Mouse (Mus musculus): ENCODE measurements around the gene Gcdh. TPM values are rescaled to one million over a fixed set of nuclear protein-coding genes. Genes with fewer than 3 reads are reported as not detected.

The Gcdh gene
- 10 to 100 TPM; 24.0 to 27.5 TPM for total RNA-seq (2023)

DNA sequence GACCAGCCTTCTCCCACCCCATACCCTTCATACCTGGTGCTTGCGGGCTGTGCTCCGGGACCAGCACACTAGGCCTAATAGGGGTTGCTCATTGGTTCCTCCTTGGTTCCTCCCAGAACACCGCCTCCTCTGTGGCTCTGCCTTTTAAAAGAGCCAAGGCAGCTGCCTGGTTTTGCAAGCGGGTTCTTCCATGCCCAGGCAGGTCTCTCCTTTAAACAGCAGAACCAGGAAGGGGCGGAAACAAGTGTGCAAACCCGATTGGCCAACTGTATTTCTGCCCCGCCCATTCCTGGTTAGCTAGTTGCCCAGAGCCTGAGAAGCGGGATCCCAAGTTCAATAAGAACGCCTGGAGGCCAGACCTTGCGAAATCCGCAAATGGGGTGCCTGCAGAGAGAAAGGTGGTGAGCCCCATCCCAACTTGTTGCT, at the start of gene Gcdh:
Gene Gcdh, minus strand, starts transcription at position 213 of the 426 bp plus-strand sequence.

GRCm38 (mm10) chr8:84936962-84937546, 43.3 kb upstream of the Gcdh start, which contains the start of gene Mast1:
Gene Mast1, minus strand, starts transcription at chr8:84937359.

GRCm38 (mm10) chr8:84908421-84909161, 14.9 kb upstream of the Gcdh start, which contains the start of gene Dnase2a:
Gene Dnase2a, plus strand, starts transcription at chr8:84908560.

GRCm38 (mm10) chr8:84901752-84902151, 8.0 kb upstream of the Gcdh start, which contains the start of gene Klf1:
Gene Klf1, plus strand, starts transcription at chr8:84901928.

GRCm38 (mm10) chr8:84871376-84872308, 22.1 kb downstream of the Gcdh start, which contains the start of gene Syce2:
Gene Syce2, plus strand, starts transcription at chr8:84872111.

DNA sequence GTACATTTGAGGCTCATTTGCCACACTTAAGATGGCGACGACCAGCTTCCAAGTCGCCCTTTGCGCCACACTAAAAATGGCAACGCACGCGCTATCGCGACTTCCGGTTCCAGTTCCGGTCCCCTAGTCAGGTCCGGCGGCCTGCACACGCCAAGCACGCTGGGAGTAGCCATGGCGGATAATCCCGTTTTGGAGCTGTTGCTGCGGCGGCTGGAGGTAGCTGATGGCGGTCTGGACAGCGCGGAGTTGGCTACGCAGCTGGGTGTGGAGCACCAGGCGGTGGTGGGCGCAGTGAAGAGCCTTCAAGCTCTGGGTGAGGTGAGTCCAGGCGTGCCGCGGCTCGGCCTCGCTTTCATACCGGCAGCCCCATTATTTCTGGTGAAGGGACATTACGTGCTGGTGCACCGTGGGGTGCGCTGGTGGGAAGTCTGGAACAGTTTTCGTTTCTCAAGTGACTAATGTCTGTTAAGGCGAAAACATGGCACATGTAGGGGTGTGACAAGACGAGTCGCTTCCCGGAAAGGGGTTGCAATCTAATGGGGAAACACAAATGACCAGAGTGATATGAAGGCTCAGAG, 36.8 kb downstream of the Gcdh start, which contains the start of gene Farsa:
Gene Farsa, plus strand, starts transcription at position 126 of the 578 bp plus-strand sequence.

GRCm38 (mm10) chr8:84846722-84847572, 46.8 kb downstream of the Gcdh start, which contains the start of gene Calr:
Gene Calr, minus strand, starts transcription at chr8:84846934.

GRCm38 (mm10) chr8:84840248-84840999, 53.3 kb downstream of the Gcdh start, which contains the start of gene Rad23a:
Gene Rad23a, minus strand, starts transcription at chr8:84840665.

Other genes starting within 250 kb of the Gcdh start
- 100 to 1,000 TPM; 200 TPM for gene Ier2, start 231.1 kb downstream of the Gcdh start, total RNA-seq (2023)
- 100 to 1,000 TPM; 160 to 178 TPM for gene Trmt1, start 207.6 kb downstream of the Gcdh start, total RNA-seq (2023)
- gene Nacc1, start 206.1 kb downstream of the Gcdh start, total RNA-seq (2023): 10 to 100 TPM; 50.6 to 58.0 TPM
- 1 to 10 TPM in 1 of 2 experiments, under 1 TPM in 1; 0.53 to 1.6 TPM for gene Lyl1, start 192.5 kb downstream of the Gcdh start, total RNA-seq (2023)
- 10 to 100 TPM; 10.2 to 13.2 TPM for gene G430095P16Rik, start 170.9 kb downstream of the Gcdh start, total RNA-seq (2023)
- 10 to 100 TPM in 1 of 2 experiments, 1 to 10 TPM in 1; 9.5 to 14.2 TPM for gene Nfix, start 93.6 kb downstream of the Gcdh start, total RNA-seq (2023)
- gene Dand5, start 71.1 kb downstream of the Gcdh start, total RNA-seq (2023): 1 to 10 TPM; 4.3 TPM
- gene Gadd45gip1, start 62.4 kb downstream of the Gcdh start, total RNA-seq (2023): 10 to 100 TPM; 17.9 to 19.1 TPM
- 10 to 100 TPM; 66.8 to 83.2 TPM for gene Rad23a, start 53.3 kb downstream of the Gcdh start, total RNA-seq (2023)
- gene Calr, start 47.0 kb downstream of the Gcdh start, total RNA-seq (2023): 100 to 1,000 TPM; 469 to 498 TPM
- gene Farsa, start 36.9 kb downstream of the Gcdh start, total RNA-seq (2023): 10 to 100 TPM; 82.8 to 83.0 TPM
- gene Syce2, start 21.8 kb downstream of the Gcdh start, total RNA-seq (2023): 1 to 10 TPM; 3.1 to 6.1 TPM
- gene Klf1, start 8.0 kb upstream of the Gcdh start, total RNA-seq (2023): 1 to 10 TPM; 1.5 to 3.6 TPM
- gene Dnase2a, start 14.6 kb upstream of the Gcdh start, total RNA-seq (2023): 10 to 100 TPM in 1 of 2 experiments, 1 to 10 TPM in 1; 7.9 to 10.2 TPM
- gene Mast1, start 43.4 kb upstream of the Gcdh start, total RNA-seq (2023): under 1 TPM; 0.24 to 0.41 TPM
- gene Rtbdn, start 53.1 kb upstream of the Gcdh start, total RNA-seq (2023): not detected
- not detected for gene Gm49661, start 75.5 kb upstream of the Gcdh start, total RNA-seq (2023)
- 10 to 100 TPM; 55.9 to 62.7 TPM for gene Prdx2, start 75.7 kb upstream of the Gcdh start, total RNA-seq (2023)
- gene Rnaseh2a, start 75.8 kb upstream of the Gcdh start, total RNA-seq (2023): 10 to 100 TPM; 29.4 to 43.7 TPM
- gene Junb, start 84.8 kb upstream of the Gcdh start, total RNA-seq (2023): 1,000 to 10,000 TPM in 1 of 2 experiments, 100 to 1,000 TPM in 1; 984 to 1,316 TPM
- gene Hook2, start 96.7 kb upstream of the Gcdh start, total RNA-seq (2023): 1 to 10 TPM; 3.6 to 4.5 TPM
- gene Best2, start 120.6 kb upstream of the Gcdh start, total RNA-seq (2023): not detected
- gene Asna1, start 131.4 kb upstream of the Gcdh start, total RNA-seq (2023): 10 to 100 TPM; 54.4 to 59.1 TPM
- gene Trir, start 132.9 kb upstream of the Gcdh start, total RNA-seq (2023): 100 to 1,000 TPM; 172 to 188 TPM
- 10 to 100 TPM; 69.8 to 78.0 TPM for gene Tnpo2, start 143.0 kb upstream of the Gcdh start, total RNA-seq (2023)
- 10 to 100 TPM; 14.6 to 16.2 TPM for gene Fbxw9, start 166.1 kb upstream of the Gcdh start, total RNA-seq (2023)
- not detected for gene Gm5741, start 174.1 kb upstream of the Gcdh start, total RNA-seq (2023)
- gene Dhps, start 177.8 kb upstream of the Gcdh start, total RNA-seq (2023): 100 to 1,000 TPM in 1 of 2 experiments, 10 to 100 TPM in 1; 84.0 to 107 TPM
- 10 to 100 TPM; 54.2 to 62.3 TPM for gene Wdr83os, start 186.8 kb upstream of the Gcdh start, total RNA-seq (2023)
- 10 to 100 TPM; 13.1 to 20.0 TPM for gene Wdr83, start 187.4 kb upstream of the Gcdh start, total RNA-seq (2023)
- 100 to 1,000 TPM; 108 to 116 TPM for gene Man2b1, start 189.3 kb upstream of the Gcdh start, total RNA-seq (2023)
- gene Zfp791, start 229.2 kb upstream of the Gcdh start, total RNA-seq (2023): not detected